14 mouse cellular contexts compared by ENCODE assay signal in genomic region chr8:114923629-114924028, GRCm38 (mm10).
DNase-seq lines count a peak whose midpoint lies in the region; ATAC-seq and TF ChIP-seq lines count a peak whose summit lies in the region.
"Had no signal": no experiment of that assay in that cellular context is flagged by ENCODE, and none has a peak within 500 bp of the region (broad histone marks: within the 10 kb centered on the region; RNA-seq: fewer than 3 reads in every experiment).

No protein-coding gene starts in this region.

- no peak for ATAC-seq in heart, embryonic 11.5 days (replicated peaks; ENCODE audit: insufficient number of reproducible peaks, low FRiP score, low TSS enrichment)
- 0 out of 2 replicates have a peak, but pooled peaks have one; percentile 34 for ATAC-seq in embryonic facial prominence, embryonic 15.5 days (ENCODE audit: insufficient number of reproducible peaks, low FRiP score, low TSS enrichment, low read depth)
- ATAC-seq in liver, postnatal 0 days = no peak
- ATAC-seq in megakaryocyte progenitor cell, adult 5-6 weeks (replicated peaks; ENCODE audit: poor library complexity) = no peak

- H3K9me3 ChIP-seq in heart, embryonic 11.5 days (replicated peaks; ENCODE audit: control insufficient read depth, low read length) = no peaks in the 10 kb centered on the region
- no peaks in the 10 kb centered on the region for H3K9me3 ChIP-seq in embryonic facial prominence, embryonic 15.5 days (replicated peaks)
- H3K9me3 ChIP-seq in liver, postnatal 0 days (ENCODE audit: low read length) = no peaks in the 10 kb centered on the region
- H3K9me3 ChIP-seq: hindbrain, embryonic 12.5 days; kidney, embryonic 15.5 days; limb, embryonic 15.5 days had no signal

- intact Hi-C loops in left cerebral cortex, postnatal 25 days (cut with DNase I) = no loop called here

- H3K27me3 ChIP-seq in heart, embryonic 11.5 days (ENCODE audit: control insufficient read depth, insufficient read depth, low read length) = no peaks in the 10 kb centered on the region
- H3K27me3 ChIP-seq in embryonic facial prominence, embryonic 15.5 days = peaks cover 3% of the 10 kb centered on the region; the same call in 1 of the 2 replicates
- H3K27me3 ChIP-seq in liver, postnatal 0 days (ENCODE audit: insufficient read depth, low read length) = no peaks in the 10 kb centered on the region
- H3K27me3 ChIP-seq: hindbrain, embryonic 12.5 days; limb, embryonic 15.5 days had no signal

- no peak overlapping the region for H3K4me2 ChIP-seq in heart, embryonic 11.5 days
- no peak overlapping the region for H3K4me2 ChIP-seq in embryonic facial prominence, embryonic 15.5 days (replicated peaks)
- H3K4me2 ChIP-seq in liver, postnatal 0 days (ENCODE audit: low read depth, low read length) = no peak overlapping the region
- H3K4me2 ChIP-seq: hindbrain, embryonic 12.5 days; kidney, embryonic 15.5 days; limb, embryonic 15.5 days had no signal

- H3K27ac ChIP-seq in heart, embryonic 11.5 days (ENCODE audit: low read depth, low read length) = no peak overlapping the region
- H3K27ac ChIP-seq in embryonic facial prominence, embryonic 15.5 days (replicated peaks) = no peak overlapping the region
- H3K27ac ChIP-seq in liver, postnatal 0 days (ENCODE audit: low read depth) = no peak overlapping the region
- H3K27ac ChIP-seq: hindbrain, embryonic 12.5 days; kidney, embryonic 15.5 days; limb, embryonic 15.5 days had no signal

- no peak for TF ChIP-seq EP300 in liver, postnatal 0 days (IDR thresholded peaks at IDR 0.05; ENCODE audit: low read depth)

- TF ChIP-seq CTCF in liver, postnatal 0 days (IDR thresholded peaks at IDR 0.05; ENCODE audit: low read depth) = no peak

- DNase-seq in cerebellum, adult 8-10 months = peak; percentile 10
- no peak for DNase-seq in cerebellum, adult 11-12 months
- DNase-seq in heart, adult 18-20 months = peak; percentile 28 to 47
- peak; percentile 22 to 77 for DNase-seq in left cerebral cortex, postnatal 25 days (ENCODE audit: low spot score in 2 of 2)
- no peak for DNase-seq in liver, postnatal 0 days
- DNase-seq: adrenal gland, postnatal 10 days; lung, postnatal 36 days; thymus, postnatal 4 days had no signal

- H3K4me1 ChIP-seq in heart, embryonic 11.5 days (ENCODE audit: control insufficient read depth, insufficient read depth, low read length) = peaks cover 7% of the 10 kb centered on the region; the same call in 1 of the 2 replicates
- H3K4me1 ChIP-seq in embryonic facial prominence, embryonic 15.5 days = peaks cover 3% of the 10 kb centered on the region; the same call in 1 of the 2 replicates
- peaks cover 8% of the 10 kb centered on the region; the same call in 1 of the 2 replicates for H3K4me1 ChIP-seq in liver, postnatal 0 days (ENCODE audit: insufficient read depth)
- H3K4me1 ChIP-seq: limb, embryonic 15.5 days had no signal

- WGBS in heart, embryonic 11.5 days (ENCODE audit: insufficient replicate concordance) = 78% methylated on average over 7 of the region's 7 CpGs
- WGBS in embryonic facial prominence, embryonic 15.5 days = 43% methylated on average over 7 of the region's 7 CpGs
- 76% methylated on average over 7 of the region's 7 CpGs for WGBS in liver, postnatal 0 days (ENCODE audit: insufficient replicate concordance)

- H3K4me3 ChIP-seq in heart, embryonic 11.5 days (ENCODE audit: low read depth, low read length) = no peak overlapping the region
- H3K4me3 ChIP-seq in embryonic facial prominence, embryonic 15.5 days (replicated peaks) = no peak overlapping the region
- no peak overlapping the region for H3K4me3 ChIP-seq in liver, postnatal 0 days (ENCODE audit: low read depth, low read length)
- H3K4me3 ChIP-seq: hindbrain, embryonic 12.5 days; kidney, embryonic 15.5 days; limb, embryonic 15.5 days had no signal

- H3K36me3 ChIP-seq in heart, embryonic 11.5 days (ENCODE audit: control insufficient read depth, insufficient read depth, low read length) = no peaks in the 10 kb centered on the region
- no peaks in the 10 kb centered on the region for H3K36me3 ChIP-seq in embryonic facial prominence, embryonic 15.5 days
- H3K36me3 ChIP-seq in liver, postnatal 0 days (replicated peaks; ENCODE audit: insufficient read depth, low read length) = no peaks in the 10 kb centered on the region
- H3K36me3 ChIP-seq: hindbrain, embryonic 12.5 days; kidney, embryonic 15.5 days; limb, embryonic 15.5 days had no signal

- no peak overlapping the region for H3K9ac ChIP-seq in heart, embryonic 11.5 days (ENCODE audit: low read depth, low read length)
- no peak overlapping the region for H3K9ac ChIP-seq in embryonic facial prominence, embryonic 15.5 days
- H3K9ac ChIP-seq in liver, postnatal 0 days (replicated peaks) = no peak overlapping the region
- H3K9ac ChIP-seq: hindbrain, embryonic 12.5 days; kidney, embryonic 15.5 days; limb, embryonic 15.5 days had no signal

Comparison
In these comparisons a context has a peak if more than half of its experiments do, and no peak if none do; other contexts are left out.
1. DNase-seq: peak in cerebellum, adult 8-10 months (single experiment), heart, adult 18-20 months (2 of 2) and left cerebral cortex, postnatal 25 days (2 of 2); none in cerebellum, adult 11-12 months (single experiment) and liver, postnatal 0 days (single experiment).